Mouse (Mus musculus) c-Kit-positive CD71-positive TER-119-negative erythroid progenitor cells, embryonic 14.5 days (primary cell): ENCODE measurements around the gene Arhgef28.
"Not testable (repeated sequence)": the region's sequence is repeated elsewhere in the genome, so short reads cannot be mapped to it uniquely, and the experiment has no call there.

Experiments
- DNase-seq: peaks from one replicate; pipeline ENCODE4 v3.0.0-alpha.2; 2013; ENCODE audit warnings: low read depth

Gene Arhgef28

DNA sequence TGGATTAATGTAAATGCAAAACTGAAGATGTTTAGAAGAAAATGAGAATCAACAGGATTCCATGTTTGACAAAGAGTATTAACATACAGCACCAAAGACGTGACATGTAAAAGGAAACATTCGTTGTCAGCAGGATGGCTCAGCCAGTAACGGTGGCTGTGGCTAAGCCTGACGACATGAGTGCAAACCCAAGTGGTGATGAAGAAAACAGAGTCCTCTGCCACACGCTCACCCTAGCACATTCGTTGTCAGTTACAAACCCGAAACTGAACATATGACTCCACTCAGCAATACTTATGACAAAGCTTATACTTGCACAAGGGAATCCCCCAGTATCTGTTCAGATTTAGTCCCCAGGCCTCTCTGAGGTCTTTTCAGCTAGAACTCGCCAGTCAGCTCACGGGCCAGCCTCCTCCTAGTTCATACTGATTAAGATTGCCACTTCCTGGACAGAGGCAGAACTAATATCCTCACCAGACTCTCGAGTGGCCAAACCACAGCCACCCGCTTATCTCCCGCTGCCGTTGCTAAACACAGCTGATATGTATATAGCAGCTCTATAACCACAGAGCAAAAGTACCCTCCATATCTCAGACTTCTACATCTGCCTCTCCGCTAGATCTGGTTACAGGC lies 82.0 kb downstream of the Arhgef28 start:
- peak; percentile 40 for DNase-seq

DNA sequence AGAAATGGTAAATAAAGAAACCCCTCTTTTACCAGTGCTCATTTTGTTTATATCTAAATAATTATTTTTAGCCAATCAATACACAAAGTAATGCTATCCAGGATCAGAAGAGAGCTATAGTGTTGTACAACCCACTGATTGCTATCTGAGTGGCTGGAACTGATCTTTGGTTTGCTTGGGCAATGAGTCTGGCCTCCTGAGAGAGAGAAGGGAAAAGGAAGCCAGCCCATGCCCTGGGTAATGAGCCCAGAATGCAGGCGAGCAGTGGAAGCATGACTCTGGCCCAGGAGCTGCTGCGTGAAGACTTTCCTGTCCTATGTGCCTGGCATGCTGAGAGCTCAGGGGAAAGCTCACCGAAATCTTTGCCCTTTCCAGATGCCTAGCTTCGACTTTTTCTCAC lies 83.5 kb downstream of the Arhgef28 start:
- no peak for DNase-seq

DNA sequence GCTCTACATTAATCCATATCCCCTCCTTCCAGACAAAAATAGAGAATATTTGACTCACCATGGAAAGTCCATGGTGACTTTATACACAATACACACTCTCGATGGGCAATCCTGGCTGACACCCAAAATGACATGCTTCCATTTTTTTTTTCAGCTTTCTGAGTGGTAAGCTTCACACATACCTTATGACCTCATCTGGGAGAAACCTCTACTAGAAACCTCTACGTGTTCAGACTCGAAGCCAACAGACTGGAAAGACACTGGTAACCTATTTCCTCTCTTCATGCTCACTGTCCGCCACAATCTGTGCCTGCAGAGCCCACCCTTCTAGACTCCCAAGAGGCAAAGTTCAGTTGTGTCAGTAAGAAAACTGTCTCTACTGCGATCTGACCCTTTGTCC lies 84.2 kb downstream of the Arhgef28 start:
- no peak for DNase-seq

DNA sequence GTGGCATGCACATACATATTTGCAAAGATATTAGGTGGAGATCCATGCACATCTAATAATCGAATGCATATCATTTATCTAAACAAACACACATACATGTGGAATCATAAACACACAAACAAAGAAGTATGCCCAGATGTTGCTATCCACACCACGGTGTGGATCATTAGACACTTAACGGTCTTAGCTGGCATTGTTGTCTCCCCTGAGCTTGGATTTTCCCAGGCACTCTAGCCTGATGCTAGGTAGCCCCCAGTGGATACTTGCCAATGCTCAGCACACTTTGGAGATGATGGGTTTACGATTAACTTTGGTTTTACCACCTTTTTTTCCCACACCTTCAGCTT lies 85.1 kb downstream of the Arhgef28 start:
- no peak for DNase-seq

DNA sequence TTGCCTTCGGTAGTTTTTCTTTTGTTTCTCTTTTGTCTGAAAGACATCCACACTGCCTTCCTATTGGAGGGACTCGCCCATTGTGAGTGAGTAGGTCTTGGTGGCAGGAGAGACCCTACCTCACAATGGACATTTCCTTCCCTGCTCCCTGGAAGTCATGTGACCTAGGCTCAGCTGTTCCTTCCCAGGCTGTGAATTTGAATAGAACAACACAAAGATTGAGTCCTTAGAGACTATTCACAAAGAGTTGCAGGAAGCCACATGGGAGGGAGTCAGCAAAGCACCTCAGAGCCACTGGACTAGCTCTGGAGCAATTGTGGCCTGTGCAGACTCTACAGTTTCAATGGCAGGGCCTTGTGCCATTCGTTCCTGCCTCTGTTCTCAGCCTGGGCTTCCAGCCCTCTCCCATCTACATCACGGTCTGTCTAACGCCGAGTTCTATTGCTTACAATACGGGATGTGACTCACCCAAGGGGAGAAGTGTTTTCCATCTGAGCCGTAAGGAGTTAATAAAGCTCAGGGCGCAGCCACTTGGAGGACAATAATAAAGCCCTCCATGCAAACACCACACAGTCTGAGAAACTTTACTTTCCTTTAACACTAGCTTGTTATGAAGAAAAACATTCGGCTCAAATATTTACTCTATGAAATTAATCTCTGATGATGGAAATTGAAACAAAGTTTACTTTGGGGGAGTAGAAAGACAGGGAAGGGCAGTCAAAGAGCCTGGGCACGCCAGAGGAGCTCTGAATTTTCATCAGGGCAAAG lies 85.7 kb downstream of the Arhgef28 start:
- no peak for DNase-seq

DNA sequence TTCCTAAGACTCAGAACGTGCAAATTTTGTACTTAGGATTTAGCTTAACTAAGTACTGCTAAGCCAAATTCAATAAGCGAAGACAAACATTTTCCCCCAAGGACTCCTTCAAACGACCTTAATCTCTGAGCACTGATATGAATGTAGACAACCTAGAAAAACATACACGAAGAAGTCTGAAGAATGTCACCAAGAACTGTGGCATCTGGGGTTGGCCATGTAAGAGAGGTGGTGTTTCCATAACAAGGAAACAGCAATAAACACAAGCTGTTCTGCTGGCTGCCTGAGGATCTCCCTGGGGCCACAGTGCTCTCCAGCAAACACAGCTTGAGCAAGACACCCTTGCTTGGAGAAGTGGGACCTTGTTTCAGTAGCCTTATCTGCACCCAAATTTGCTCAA lies 87.9 kb downstream of the Arhgef28 start:
- no peak for DNase-seq

DNA sequence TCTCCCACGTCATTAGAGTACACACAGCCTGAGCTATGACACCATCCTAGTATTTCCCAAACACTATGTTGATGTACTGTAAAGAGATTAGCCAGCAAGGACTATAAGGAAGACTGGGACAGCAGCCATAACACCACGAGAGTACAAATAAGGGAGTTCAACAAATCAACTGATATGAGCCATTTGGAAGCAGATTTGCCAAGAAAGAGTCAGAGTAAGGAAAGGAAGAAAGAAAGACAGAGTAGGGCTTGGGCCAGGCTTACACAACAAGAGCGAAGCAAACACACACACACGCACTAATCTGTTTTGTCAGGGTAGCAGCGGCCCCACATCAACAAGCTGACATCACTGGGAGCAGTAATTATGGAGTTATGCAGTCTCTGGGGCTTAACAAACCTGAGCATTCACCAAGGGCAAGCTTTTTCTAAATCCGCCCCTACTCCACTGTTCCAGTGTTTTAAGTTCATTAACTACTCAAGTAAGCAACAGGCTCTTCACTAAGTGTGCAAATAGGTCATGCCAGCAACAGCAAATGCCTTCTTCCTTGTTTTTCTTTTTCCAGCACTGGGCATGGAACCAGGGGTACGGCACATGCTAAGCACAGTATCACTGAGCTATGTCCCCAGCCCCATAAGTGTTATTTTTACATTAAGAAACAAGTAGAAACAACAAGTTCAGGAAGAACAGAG lies 88.5 kb downstream of the Arhgef28 start:
- no peak for DNase-seq

DNA sequence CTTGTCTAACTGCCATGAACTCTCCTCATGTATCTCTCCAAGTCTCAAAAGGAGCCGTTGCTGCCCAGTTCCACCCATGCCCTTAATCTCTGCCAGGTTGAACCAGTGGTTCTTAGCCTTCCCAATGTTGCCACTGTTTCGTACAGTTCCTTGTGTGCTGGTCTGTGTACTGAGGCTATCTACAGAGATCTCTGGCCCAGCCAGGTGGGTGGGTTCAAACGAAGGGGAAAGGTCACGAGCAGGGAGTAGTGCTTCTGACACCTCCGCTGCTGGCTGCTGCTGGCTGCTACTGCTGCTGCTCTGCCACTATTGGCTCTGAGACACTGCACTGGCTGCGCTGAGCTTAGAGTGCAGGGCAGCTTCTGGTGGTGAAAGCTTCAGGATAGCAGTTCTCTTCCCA lies 90.6 kb downstream of the Arhgef28 start:
- DNase-seq = no peak

DNA sequence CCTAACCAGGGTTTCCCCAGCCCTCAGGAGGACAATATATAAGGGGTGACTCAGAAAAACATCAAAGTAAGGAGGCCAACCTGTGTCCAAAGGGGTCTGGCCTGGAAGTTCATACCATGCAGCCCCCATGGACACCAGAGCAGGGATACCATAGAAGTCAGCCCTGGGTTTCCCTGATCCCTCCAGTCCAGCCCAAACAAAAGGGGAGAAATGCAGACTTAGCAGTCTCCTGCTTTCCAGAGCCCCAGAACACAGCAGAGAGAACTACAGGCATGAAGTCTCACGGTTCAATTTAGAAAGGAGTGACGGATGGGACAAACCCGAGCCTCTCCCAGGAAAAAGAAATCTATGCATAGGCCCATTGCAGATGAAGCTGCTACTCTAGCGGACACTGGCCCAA lies 91.2 kb downstream of the Arhgef28 start:
- no peak for DNase-seq

DNA sequence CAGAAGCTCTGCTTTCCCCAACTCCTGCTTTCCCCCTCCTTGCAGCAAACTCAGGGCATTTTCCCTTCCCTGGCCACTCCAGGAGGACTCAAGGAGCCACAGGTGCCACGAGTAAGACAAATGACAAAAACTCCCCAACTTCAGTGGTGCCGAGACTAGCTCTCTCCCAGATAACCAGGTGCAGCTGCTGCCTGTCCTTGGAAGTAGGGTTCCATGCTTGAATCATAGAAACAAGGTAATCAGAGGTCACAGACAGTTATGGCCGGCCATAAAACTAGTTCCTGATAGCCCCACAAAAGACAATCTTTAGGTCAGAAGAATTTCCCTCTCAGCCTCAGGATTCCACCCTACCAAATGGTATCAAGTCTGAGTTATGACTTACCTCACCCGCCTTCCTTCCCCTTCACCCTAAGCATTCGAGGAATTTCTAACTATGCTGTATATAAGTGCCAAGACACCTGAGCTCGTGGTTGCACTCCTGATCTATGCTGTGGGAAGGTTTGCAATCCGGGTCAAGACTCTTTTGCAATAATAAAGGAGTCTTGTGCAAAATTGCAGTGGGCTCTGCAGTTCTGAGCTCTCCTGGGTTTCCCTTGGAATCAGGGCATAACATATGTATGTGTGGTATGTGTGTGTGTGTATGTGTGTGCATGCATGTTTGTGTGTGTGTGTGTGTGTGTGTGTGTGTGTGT lies 93.3 kb downstream of the Arhgef28 start:
- no peak for DNase-seq

DNA sequence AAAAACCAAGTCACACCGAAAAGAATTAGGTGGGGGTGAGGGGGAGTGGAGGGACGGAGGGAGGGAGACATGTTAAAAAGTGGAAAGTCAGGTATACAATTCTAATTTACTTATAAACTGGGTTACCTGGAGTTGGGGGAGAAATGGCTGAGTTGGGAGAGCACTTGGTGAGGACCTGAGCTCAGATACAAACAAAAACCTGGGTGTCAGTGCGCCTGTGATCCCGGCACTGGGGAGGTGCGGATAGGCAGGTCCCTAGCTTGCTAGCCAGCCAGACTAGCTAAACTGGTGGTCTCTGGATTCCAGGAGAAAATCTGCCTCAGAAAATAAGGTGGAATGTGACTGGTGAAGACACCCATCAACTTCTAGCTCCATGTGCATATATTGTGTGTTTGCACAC lies 94.7 kb downstream of the Arhgef28 start:
- no peak for DNase-seq

DNA sequence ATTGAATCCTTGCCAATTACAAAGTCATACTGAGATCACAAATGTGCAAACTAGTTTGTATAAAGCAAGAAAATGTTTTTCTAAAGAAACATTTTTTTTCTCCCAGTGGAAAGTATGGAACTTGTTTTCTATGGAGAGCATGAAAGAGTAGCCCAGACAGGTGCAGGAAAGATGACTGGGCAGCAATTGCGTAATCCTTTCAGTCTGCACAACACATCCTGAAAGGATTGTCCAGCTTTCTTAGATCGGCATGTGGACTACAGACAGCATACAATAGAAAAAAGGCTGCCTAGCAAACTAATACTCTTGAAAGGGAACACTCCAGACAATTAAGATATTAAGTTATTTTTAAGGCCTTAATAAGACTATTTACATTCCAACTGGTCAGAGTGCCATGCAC lies 95.2 kb downstream of the Arhgef28 start:
- no peak for DNase-seq

DNA sequence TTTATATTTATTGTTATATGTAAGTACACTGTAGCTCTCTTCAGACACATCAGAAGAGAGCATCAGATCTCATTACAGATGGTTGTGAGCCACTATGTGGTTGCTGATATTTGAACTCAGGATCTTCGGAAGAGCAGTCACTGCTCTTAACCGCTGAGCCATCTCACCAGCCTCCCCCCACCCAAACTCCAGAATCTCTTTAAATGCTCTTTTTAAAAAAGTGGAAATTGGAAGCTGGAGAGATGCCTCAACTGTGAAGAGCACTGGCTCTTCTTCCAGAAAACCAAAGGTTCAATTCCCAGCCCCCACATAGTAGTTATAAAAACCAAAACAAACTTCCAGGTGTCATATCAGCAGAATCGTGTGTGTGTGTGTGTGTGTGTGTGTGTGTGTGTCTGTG lies 97.8 kb downstream of the Arhgef28 start:
- DNase-seq = not testable (repeated sequence)

DNA sequence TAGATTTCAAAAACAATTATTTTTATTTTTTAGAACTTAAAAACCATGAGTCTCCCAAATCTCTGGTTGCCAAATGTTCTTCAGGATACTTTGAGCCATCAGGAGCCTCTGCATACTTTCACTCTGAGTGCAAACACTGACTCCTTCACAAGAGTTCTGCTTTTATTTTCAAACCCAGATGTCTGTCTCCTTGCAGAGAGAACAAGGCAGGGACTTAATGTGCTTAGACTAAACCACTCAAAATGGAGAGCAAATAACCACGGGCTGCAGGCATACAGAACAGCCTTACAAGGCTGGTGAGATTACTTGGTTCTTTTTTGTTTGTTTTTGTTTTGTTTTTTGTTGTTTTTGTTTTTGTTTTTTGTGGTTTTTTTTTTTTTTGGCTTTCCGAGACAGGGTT lies 98.6 kb downstream of the Arhgef28 start:
- no peak for DNase-seq

DNA sequence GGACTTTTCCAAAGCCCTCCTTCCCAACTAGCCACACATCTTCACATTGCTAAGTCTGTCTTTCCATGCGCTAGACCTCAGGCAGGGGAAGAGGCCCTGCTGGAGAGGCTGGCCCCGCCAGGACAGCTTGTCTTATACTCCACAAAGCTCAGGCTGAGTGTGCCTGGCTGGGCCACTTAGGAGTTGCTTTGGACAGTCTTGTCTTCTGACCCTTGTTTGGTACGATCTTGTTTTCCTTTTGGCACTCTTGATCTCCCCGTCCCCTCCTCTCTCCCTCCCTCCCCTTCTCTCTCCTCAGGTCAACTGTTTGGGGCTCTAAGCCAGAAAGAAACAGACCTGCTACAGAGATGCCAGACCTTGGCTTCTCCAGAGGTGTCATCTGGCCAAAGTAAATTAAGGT lies 110.3 kb downstream of the Arhgef28 start:
- DNase-seq = no peak

DNA sequence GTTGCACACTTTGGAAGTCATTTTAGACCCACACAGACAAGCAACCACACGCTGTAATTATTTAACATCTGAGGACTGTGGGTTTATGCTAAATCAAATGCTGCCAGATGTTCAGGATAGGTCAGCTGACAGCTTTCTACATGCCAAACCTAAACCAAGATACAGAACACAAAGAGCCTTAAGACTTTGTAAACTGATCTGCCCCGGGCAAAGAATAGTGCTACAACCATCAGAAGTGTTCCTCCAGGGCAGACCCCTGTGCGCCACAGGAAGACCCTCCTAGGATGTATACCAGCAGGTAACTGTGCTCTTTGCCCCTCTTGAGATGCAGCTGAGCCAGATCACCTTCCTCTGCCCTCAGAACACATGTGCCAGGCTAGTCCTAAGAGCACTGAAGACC lies 111.9 kb downstream of the Arhgef28 start:
- DNase-seq = no peak

DNA sequence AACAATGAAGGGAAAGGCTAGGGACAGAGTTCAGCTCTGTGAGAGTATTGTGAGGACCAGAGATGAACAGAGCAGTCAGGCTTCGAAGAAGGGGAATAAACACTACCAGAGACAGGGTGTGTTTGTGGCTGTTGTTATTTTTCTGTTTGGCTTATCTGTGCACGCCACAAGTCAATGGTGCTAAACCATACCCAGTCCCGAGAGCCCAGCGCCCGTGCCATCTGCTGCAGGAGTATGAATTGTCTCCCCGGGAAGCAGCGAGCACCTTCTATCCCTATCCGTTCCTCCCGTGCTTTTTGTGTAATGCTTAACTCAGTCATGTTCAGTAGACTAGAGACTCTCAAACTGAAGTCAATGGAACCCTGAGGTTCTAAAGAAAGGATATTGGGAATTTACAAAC lies 112.8 kb downstream of the Arhgef28 start:
- peak; percentile 29 for DNase-seq

DNA sequence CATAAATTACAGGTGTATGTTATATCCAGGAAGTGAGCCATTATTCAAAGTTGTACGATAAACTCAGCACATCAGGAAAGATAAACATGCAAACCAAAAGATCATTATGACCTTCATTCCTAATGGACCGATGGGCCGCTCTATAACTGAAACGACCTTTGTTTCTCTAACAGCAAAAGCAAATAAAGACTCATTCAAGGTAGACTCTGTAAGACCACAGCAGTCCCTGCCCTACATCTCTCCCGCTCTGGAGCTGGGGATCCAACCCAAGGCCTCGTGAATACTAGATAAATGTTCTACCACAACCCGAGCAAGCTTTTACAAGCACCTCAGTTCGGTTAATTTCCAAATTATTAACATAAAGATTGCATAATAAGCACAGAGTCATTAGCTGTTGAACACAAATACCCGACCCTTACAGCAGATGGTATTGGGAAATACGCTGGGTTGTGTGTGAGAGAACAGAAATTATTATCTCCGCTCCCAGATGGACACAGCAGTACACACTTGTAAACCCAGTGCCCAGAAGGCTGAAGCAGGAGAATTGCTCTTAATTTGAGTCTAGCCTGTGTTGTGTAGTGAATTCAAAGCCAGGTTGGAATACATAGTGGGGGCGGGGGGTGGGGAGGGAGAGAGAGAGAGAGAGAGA lies 113.8 kb downstream of the Arhgef28 start:
- DNase-seq = no peak

DNA sequence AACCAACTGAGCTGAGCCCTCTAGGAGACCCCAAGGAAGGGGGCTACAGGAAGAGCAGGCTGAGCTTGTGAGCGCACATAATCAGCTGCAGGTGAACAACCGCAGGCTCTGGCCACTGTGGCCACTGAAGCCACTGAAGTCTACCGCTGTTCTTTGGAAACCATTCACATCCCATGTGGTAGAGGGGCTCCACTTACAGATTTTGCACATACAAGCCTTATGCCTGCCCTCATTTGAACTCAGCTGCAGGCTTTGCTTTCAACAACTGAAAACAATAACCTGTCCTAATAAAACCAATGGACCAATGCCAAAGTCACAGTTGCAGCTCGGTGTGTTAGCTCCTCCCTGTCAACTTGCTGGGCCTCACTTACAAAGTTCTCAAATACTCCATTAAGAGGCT lies 126.6 kb downstream of the Arhgef28 start:
- no peak for DNase-seq

DNA sequence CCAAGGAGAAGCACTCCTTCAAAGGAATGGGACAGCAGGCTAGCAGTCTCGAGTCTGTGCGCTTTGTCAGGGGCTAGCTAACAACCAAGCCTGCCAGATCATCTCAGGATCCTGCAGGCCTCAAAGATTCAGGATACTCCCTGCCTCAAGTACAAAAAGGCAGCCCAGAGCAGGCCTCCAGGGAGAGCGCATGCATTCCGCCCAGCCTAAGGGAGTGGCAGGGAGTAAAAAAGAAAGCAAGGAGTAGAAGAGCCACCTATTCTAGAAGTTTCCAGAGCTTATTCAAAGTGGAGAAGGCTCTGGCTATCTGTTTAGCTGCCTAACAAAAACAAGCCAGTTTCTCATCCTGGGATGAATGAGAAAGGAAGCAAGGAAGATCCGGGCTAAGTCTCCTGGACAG lies 128.0 kb downstream of the Arhgef28 start:
- no peak for DNase-seq

DNA sequence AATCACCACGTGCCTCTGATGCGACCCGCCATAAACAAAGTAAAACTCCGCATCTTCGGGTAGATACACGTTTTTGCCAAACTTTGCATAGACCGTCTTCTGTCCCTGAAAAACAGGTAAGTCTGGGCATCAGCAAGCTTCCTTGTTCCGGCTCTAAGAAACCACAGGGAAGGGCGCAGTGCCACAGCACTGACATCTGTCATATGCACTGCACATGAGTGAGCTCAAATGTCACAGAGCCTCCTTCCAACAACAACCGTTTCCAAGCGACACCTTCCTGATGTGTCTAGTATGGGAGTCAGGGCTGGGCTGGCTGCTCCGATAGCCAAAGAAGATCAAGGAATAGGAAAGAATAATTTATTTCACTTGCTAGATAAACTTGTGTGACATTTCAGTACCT lies 129.0 kb downstream of the Arhgef28 start:
- no peak for DNase-seq

DNA sequence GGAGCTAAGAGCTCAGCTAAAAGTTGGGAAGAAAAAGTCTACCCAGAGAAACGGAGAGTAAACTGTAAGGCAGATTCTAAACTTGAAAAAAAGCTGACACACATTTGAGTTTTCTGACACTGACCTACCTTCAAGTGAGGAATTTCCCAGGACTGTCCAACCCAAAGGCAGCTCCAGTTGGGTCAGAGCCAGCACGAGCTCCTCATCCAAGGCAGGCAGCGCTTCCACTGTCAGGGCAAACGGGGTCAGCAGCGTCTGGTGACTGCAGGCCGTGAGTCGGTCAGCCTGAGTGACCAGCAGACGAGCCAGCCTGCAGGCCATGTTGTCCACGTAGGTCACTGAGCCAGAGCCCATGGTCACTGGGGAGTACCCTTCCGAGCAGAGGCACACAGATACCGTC lies 131.4 kb downstream of the Arhgef28 start:
- DNase-seq = no peak
